Mouse (Mus musculus) spleen, adult 10 weeks (tissue): Measurements from ENCODE around the gene Olfr118. TPM values are rescaled to one million over a fixed set of nuclear protein-coding genes. Genes with fewer than 3 reads are reported as not detected.

Source experiments
- polyA plus RNA-seq: library from polyadenylated mRNA; stranded (reverse); fragments of 350-450 nt; fragmentation: Illumina TruSeq; extraction: RNeasy Lipid Tissue Mini Kit (QIAGEN cat#74804); gene quantifications from one replicate; pipeline ENCODE4 v1.2.3, GENCODE M21; 2015; ENCODE audit warnings: low replicate concordance; ENCODE audit not compliant: insufficient read depth

Olfr118 gene
- not detected for polyA plus RNA-seq

DNA sequence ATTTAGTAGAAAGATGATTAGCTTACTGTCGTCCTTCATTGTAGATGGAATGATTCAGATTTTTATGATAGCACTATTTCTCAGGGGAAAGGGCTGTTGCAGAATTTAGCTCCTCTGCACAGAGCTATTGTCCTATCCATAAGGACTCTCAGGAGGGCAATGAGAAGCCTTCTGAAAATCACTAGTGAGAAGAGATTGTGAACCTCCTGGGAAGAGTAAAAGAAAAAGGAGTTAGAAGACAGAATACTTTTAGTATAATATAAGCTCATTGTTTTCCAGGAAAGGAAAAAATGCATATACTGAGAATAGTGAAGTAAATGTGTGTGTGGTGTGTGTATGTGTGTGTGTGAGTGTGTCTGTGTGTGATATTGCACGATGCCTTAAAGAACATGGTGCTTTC lies at the start of gene Olfr118:
TSS of gene Olfr118 (plus strand) at position 301 of the 400 bp plus-strand sequence.

DNA sequence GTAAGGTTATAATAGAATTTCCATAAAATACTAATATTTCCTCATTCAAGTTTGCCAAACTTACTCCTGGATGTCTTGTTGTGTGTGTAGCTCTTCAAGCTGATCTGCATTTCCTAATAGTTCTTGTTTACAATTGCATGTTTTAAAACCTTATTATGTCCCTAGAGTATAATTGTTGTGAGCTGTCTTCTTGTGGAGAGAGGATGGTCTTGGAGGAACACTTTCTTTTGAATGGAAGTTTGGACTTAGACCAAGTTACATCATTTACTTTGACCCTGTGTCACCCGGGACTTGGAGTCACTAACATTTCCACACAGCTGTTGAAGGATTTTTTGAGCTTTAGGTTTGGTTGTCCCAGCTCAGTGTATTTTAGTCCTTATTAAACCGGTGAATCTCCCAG lies 39.8 kb upstream of the Olfr118 start, which contains the start of the genes Olfr115 and Olfr116:
TSS of gene Olfr115 (minus strand) at position 101 of the 400 bp plus-strand sequence.
TSS of gene Olfr116 (minus strand) at position 191 of the 400 bp plus-strand sequence.

DNA sequence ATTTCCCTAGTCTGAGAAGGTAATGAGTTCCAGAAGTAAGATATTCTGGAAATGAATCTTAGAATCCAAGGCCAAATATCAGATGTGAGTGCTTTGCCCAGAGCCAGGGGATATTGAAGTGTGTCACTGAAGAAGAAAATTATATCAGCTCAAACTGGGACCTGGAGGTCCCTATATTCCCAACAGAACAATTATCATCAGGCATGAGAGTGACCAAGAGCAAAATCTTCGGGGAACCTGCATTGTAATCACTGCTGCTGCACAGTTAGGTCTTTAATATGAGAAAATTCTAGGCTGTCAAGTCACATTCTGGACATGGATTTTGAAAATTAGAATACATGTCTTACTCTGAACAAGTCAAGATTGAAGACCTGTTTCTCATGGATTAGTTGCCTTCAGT lies 3.1 kb upstream of the Olfr118 start, which contains the start of gene Olfr117:
TSS of gene Olfr117 (minus strand) at position 101 of the 400 bp plus-strand sequence.

DNA sequence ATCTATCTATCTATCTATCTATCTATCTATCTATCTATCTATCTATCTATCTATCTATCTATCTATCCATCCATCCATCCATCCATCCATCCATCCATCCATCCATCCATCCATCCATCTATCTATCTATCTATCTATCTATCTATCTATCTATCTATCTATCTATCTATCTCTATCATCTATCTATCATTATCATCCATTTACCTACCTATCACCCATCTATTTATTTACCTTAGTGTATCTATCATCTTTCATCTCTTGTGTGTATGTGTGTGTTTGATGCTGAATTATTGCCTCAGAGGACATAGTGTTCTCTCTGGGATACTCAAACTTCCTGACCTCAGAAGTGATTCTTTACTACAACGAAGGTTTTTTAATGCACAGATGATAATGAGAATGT lies 29.5 kb downstream of the Olfr118 start, which contains the start of gene Olfr119:
TSS of gene Olfr119 (plus strand) at position 301 of the 400 bp plus-strand sequence.

DNA sequence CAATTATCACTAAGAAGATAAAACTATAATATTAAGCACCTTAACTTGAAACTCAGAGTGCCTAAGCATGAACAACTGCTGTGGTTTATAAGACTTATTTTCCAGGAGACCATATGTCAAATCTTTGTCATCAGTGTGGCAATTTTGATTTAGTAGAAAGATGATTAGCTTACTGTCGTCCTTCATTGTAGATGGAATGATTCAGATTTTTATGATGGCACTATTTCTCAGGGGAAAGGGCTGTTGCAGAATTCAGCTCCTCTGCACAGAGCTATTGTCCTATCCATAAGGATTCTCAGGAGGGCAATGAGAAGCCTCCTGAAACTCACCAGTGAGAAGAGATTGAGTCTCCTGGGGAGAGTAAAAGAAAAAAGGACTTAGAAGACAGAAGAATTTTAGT lies 54.7 kb downstream of the Olfr118 start, which contains the start of gene Olfr120:
TSS of gene Olfr120 (plus strand) at position 301 of the 400 bp plus-strand sequence.

Other genes with a start within 250 kb of the Olfr118 start
- gene Olfr108, start 221.5 kb upstream of the Olfr118 start, polyA plus RNA-seq: not detected
- gene Olfr109, start 208.1 kb upstream of the Olfr118 start, polyA plus RNA-seq: not detected
- gene H2-M2, start 183.4 kb upstream of the Olfr118 start, polyA plus RNA-seq: 16.8 TPM
- gene Olfr110, start 174.5 kb upstream of the Olfr118 start, polyA plus RNA-seq: 0.26 TPM
- gene Olfr111, start 159.0 kb upstream of the Olfr118 start, polyA plus RNA-seq: 0.72 TPM
- gene Olfr112, start 97.5 kb upstream of the Olfr118 start, polyA plus RNA-seq: not detected
- not detected for gene Olfr113, start 89.3 kb upstream of the Olfr118 start, polyA plus RNA-seq
- not detected for gene Olfr114, start 74.2 kb upstream of the Olfr118 start, polyA plus RNA-seq
- not detected for gene Olfr115, start 39.9 kb upstream of the Olfr118 start, polyA plus RNA-seq
- not detected for gene Olfr116, start 39.8 kb upstream of the Olfr118 start, polyA plus RNA-seq
- not detected for gene Olfr117, start 3.2 kb upstream of the Olfr118 start, polyA plus RNA-seq
- gene Olfr119, start 29.6 kb downstream of the Olfr118 start, polyA plus RNA-seq: not detected
- gene Olfr120, start 54.8 kb downstream of the Olfr118 start, polyA plus RNA-seq: not detected
- not detected for gene Olfr121, start 81.9 kb downstream of the Olfr118 start, polyA plus RNA-seq
- not detected for gene Olfr122, start 101.6 kb downstream of the Olfr118 start, polyA plus RNA-seq
- not detected for gene Olfr123, start 126.5 kb downstream of the Olfr118 start, polyA plus RNA-seq
- not detected for gene Olfr124, start 132.9 kb downstream of the Olfr118 start, polyA plus RNA-seq
- not detected for gene Olfr125, start 166.0 kb downstream of the Olfr118 start, polyA plus RNA-seq
- gene Olfr126, start 180.5 kb downstream of the Olfr118 start, polyA plus RNA-seq: not detected
- gene Olfr127, start 233.4 kb downstream of the Olfr118 start, polyA plus RNA-seq: not detected